Mouse (Mus musculus) monocyte, adult 59 days (primary cell): ENCODE data around the gene Cyth1. TPM values are rescaled to one million over a fixed set of nuclear protein-coding genes. Genes with fewer than 3 reads are reported as not detected.

ENCODE experiments used
- total RNA-seq, 2 experiments: library from RNA; stranded (reverse); gene quantifications; one replicate each; pipeline ENCODE4 v1.2.4; 2023

Cyth1 gene
- total RNA-seq, result 10 to 100 TPM; 63.2 to 81.4 TPM

DNA sequence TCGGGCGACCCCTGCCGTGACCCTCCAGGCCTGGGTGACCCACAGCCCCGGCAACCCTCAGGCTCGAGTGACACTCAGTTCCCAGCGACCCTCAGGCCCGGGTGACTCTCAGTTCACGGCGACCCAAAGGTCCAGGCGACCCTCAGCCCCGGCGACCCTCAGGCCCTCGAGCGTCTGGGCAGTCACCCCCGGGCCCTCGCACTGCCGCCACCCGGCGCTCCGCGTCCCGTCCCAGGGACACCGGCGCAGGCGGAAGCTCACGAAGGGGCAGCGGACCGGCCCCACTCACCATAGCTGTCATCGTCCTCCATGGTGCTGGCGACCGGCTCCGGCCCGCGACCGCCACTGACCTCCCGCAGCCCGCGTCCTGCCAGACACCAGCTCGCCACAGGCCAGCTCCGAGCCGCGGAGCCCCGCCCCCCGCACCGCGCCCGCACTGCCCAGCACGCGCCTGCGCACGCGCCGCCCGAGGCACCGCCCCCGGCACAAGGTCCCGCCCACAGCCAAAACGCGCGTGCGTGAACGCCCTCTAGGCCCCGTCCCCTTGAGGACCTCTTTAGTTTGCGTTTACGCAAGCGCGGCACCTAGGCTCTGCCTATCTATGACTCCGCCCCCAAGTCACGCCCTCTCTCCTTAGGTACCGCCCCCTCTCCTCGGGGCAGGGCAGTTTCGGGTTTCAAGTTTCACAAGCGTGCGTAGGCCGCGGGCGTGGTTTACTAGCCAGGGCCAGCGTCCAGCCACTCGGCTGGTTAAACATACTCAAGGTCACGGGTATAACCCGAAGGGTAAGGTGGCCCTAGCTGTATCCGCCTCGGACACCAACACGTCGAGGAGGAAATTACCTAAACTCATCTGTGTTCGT lies at the start of gene Cyth1:
Gene Cyth1 (minus strand): TSS at position 443 of the 862 bp plus-strand sequence.

DNA sequence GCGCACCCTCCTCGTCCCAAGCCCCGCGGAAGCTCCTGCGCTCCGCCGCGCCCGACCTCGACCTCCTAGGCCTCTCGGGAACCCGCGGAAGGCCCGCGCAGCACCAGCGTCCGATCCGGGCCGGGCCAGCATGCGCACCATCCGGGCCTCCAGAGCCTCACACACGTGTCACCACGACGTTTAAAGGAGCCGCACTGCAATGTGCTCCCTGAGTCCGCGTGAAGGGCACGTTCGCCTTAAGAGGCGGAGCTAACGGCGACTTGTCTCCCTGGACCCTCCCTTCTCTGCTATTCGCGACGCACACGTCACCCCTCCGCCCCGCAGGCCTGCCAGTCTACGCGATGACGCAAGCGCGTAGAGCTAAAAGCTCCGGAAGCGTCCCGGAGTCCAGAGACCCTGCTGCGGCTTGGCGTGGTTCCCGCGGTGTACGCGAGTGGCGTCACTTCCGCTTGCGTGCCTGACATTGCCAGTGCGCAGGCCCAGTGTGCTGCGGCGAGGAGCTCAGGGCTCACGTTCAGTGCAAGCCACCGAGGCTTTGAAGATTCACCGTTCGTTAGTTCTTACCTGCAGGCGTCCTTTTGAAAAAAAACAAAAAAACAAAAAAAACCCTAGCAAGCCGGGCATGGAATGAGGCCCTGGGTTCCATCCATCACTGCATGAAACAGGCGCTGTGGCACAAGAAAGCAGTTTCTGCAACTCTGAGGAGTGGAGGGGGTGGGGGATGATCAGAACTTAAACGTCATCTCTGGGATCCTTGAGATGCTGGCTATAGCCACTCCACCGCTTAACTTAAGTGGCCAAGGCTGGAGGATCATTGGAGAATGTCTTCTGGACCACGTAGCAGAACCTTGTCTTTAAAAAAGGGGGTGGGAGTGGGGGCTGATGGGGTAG lies 41.9 kb upstream of the Cyth1 start, which contains the start of gene Usp36:
Gene Usp36 (minus strand): TSS at position 246 of the 891 bp plus-strand sequence.

DNA sequence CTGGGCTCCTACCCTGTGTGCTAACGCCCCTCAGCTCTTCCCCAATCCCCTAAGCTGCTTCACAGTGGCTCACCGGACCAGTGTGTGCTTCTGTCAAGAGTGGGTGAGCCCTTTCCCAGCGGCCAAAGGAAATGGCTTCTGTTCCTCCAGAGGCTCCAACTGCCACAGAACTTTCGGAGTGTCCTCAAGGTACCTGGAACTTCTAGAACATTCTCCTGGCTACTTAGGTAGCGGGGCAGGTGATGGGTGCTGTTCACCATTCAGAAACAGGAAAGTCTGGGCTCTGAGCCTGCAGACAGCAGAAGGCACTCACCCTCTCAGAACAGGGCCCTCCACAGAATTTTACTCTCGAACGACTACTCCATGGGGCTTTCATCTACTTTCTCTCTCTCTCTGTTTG lies 117.9 kb downstream of the Cyth1 start, which contains the start of gene Dnah17:
Gene Dnah17 (minus strand): TSS at position 101 of the 400 bp plus-strand sequence.

Other genes starting within 250 kb of the Cyth1 start
- under 1 TPM; 0.27 to 0.29 TPM for gene Dnah17, start 118.0 kb downstream of the Cyth1 start, total RNA-seq
- gene Usp36, start 41.7 kb upstream of the Cyth1 start, total RNA-seq, result 10 to 100 TPM; 33.3 to 34.2 TPM
- 1 to 10 TPM; 2.9 to 3.1 TPM for gene Cep295nl, start 93.9 kb upstream of the Cyth1 start, total RNA-seq
- 10 to 100 TPM; 87.7 to 92.6 TPM for gene Timp2, start 107.1 kb upstream of the Cyth1 start, total RNA-seq
- gene Lgals3bp, start 153.5 kb upstream of the Cyth1 start, total RNA-seq, result 100 to 1,000 TPM; 131 to 147 TPM
- gene Cant1, start 170.5 kb upstream of the Cyth1 start, total RNA-seq, result 10 to 100 TPM; 36.0 to 36.1 TPM
- gene C1qtnf1, start 179.6 kb upstream of the Cyth1 start, total RNA-seq, result not detected
- gene Engase, start 228.2 kb upstream of the Cyth1 start, total RNA-seq, result 10 to 100 TPM; 13.5 to 15.9 TPM